Mouse (Mus musculus) heart, postnatal 25 days (tissue): ENCODE data around the gene Oprm1. TPM values are rescaled to one million over a fixed set of nuclear protein-coding genes. Genes with fewer than 3 reads are reported as not detected.

ENCODE experiments used
- DNase-seq: peaks from one replicate; pipeline ENCODE4 v3.0.0; 2022; ENCODE audit warnings: low spot score
- intact Hi-C: fragments of 180-260 bp; cut with DNase I; formaldehyde crosslinking; loops from one replicate; pipeline ENCODE4 v1.15.1; 2025
- total RNA-seq, 2 experiments: library from RNA; stranded (reverse); gene quantifications; 2 replicates each; pipeline ENCODE4 v1.2.3; 2021

Oprm1 gene
- total RNA-seq, 2 experiments from 2014 or later: not detected

GRCm38 (mm10) chr10:7076201-7076600 lies 317.9 kb downstream of the Oprm1 start:
- intact Hi-C loops: loop anchor here (2.0 to 5.0 kb wide), 2 partner anchors 136 to 191 kb away; partner anchors contain the start of gene Cnksr3
- peak; percentile 52 for DNase-seq

DNA sequence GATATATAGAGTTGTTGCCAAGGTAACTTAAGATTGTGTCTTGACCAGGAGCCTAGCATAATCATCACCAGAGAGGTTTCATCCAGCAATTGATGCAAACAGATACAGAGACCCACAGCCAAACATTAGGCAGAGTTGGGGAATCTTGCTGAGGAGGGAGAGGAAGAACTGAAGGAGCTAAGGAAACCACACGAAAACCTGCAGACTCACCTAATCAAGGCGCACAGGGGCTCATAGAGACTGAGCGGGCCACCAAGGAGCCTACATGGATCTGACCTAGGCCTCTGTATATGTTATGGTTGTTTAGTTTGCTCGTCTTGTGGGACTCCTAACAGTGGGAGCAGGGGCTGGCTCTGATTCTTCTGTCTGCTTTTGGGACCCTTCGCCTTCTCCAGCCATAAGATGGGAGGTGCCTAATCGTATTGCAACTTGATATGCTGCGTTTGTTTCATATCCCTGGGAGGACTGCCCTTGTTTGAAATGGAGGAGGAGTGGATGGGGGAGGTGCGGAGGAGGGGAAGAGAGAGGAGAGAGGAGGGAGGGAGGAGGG lies 318.4 kb downstream of the Oprm1 start:
- intact Hi-C loops: loop anchor here (2.0 to 5.0 kb wide), 2 partner anchors 136 to 192 kb away; partner anchors contain the start of gene Cnksr3
- DNase-seq: no peak

GRCm38 (mm10) chr10:7077389-7077808 lies 319.1 kb downstream of the Oprm1 start:
- no peak for DNase-seq
- intact Hi-C loops: loop anchor here (2.0 to 5.0 kb wide), 2 partner anchors 135 to 193 kb away; partner anchors contain the start of gene Cnksr3

GRCm38 (mm10) chr10:7077971-7078370 lies 319.7 kb downstream of the Oprm1 start:
- DNase-seq: no peak
- intact Hi-C loops: loop anchor here (2.0 to 5.0 kb wide), 2 partner anchors 134 to 193 kb away; partner anchors contain the start of gene Cnksr3

Other genes starting within 250 kb of the Oprm1 start
- gene Gm10945, start 3.3 kb downstream of the Oprm1 start, total RNA-seq: not detected